Mouse (Mus musculus): ENCODE results near the gene 2310061N02Rik.

DNA sequence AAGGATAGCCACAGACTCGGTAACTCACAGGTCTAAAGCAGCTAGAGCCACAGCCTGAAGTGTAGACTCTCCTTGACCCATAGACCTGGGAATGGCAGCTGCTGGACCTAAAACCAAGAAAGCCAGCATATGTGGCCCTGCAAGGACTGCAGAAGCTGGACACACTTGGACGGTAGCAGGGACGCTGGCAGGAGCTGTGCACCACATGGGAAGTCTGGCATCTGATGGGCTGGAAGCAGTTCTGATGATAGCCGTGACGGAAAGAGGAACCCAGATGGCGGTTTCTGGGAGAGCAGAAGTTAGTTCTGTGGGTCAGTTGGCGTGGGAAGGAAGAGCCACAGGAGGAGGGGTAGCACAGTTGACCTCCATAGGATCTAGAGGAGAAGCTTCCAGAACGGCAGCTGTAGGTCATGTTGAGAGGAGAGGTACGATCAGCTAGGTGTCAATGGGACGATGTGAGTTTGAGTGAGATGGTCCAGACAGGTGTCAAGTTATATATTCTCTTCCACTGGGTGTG lies at the start of gene 2310061N02Rik:
- no peak for TF ChIP-seq POLR2A (IDR thresholded peaks at IDR 0.05; ENCODE audit: low read depth, low read length)
- no peak for TF ChIP-seq CTCF (conservative IDR thresholded peaks at IDR 0.05; ENCODE audit: insufficient read depth, insufficient read length, low read depth, low read length)

Measured in kidney, adult 2 months (tissue).